Mouse (Mus musculus): ENCODE data around the gene Men1. TPM values are rescaled to one million over a fixed set of nuclear protein-coding genes. Genes with fewer than 3 reads are reported as not detected.

Men1 gene
- polyA plus RNA-seq, 1 experiment = 35.5 TPM

GRCm38 (mm10) chr19:6335458-6335827 lies 664 bp downstream of the Men1 start:
- no peak for DNase-seq (ENCODE audit: low read depth, low spot score)
- under 1% methylated on average over 25 of the region's 25 CpGs for WGBS

- WGBS = 92% methylated on average over 10 of the region's 10 CpGs
- no peak for DNase-seq (ENCODE audit: low read depth, low spot score)
These were observed 2.1 kb downstream of the Men1 start for GRCm38 (mm10) chr19:6336920-6337319.

- DNase-seq (ENCODE audit: low read depth, low spot score) = no peak
- WGBS = 93% methylated on average over 7 of the region's 7 CpGs
These were observed 3.4 kb downstream of the Men1 start for GRCm38 (mm10) chr19:6338171-6338570.

- DNase-seq (ENCODE audit: low read depth, low spot score) = no peak
- 93% methylated on average over 11 of the region's 11 CpGs for WGBS
These were observed 3.9 kb downstream of the Men1 start for GRCm38 (mm10) chr19:6338716-6339115.

- 96% methylated on average over 6 of the region's 6 CpGs for WGBS
- no peak for DNase-seq (ENCODE audit: low read depth, low spot score)
These were observed 4.4 kb downstream of the Men1 start for GRCm38 (mm10) chr19:6339191-6339590.

GRCm38 (mm10) chr19:6339890-6340504 lies 5.2 kb downstream of the Men1 start:
- DNase-seq (ENCODE audit: low read depth, low spot score) = no peak
- 64% methylated on average over 15 of the region's 15 CpGs for WGBS

- WGBS = 3% methylated on average over 66 of the region's 72 CpGs
These were observed 6.0 kb downstream of the Men1 start, which contains the start of gene Map4k2 for GRCm38 (mm10) chr19:6340524-6341452. TSS of gene Map4k2 (plus strand) at chr19:6341135.

GRCm38 (mm10) chr19:6341453-6342077 lies 6.8 kb downstream of the Men1 start:
- WGBS = 6% methylated on average over 23 of the region's 23 CpGs
- no peak for DNase-seq (ENCODE audit: low read depth, low spot score)

More at GRCm38 (mm10) chr19:6340524-6341452, 6.0 kb downstream of the Men1 start, which contains the start of gene Map4k2:
- DNase-seq (ENCODE audit: low read depth, low spot score) = no peak

- WGBS = 78% methylated on average over 5 of the region's 5 CpGs
- DNase-seq (ENCODE audit: low read depth, low spot score) = no peak
These were observed 7.6 kb downstream of the Men1 start for GRCm38 (mm10) chr19:6342276-6342933.

GRCm38 (mm10) chr19:6343066-6343925 lies 8.5 kb downstream of the Men1 start:
- WGBS = 82% methylated on average over 19 of the region's 19 CpGs
- DNase-seq (ENCODE audit: low read depth, low spot score) = no peak

- WGBS = 88% methylated on average over 5 of the region's 5 CpGs
- DNase-seq (ENCODE audit: low read depth, low spot score) = no peak
These were observed 9.2 kb downstream of the Men1 start for GRCm38 (mm10) chr19:6343996-6344395.

GRCm38 (mm10) chr19:6346023-6346422 lies 11.2 kb downstream of the Men1 start:
- 92% methylated on average over 5 of the region's 5 CpGs for WGBS
- no peak for DNase-seq (ENCODE audit: low read depth, low spot score)

- WGBS = 88% methylated on average over 10 of the region's 10 CpGs
- DNase-seq (ENCODE audit: low read depth, low spot score) = no peak
These were observed 11.9 kb downstream of the Men1 start for GRCm38 (mm10) chr19:6346661-6347060.

- DNase-seq (ENCODE audit: low read depth, low spot score) = no peak
- 97% methylated on average over 4 of the region's 4 CpGs for WGBS
These were observed 12.8 kb downstream of the Men1 start for GRCm38 (mm10) chr19:6347615-6348014.

GRCm38 (mm10) chr19:6348717-6349116 lies 13.9 kb downstream of the Men1 start:
- no peak for DNase-seq (ENCODE audit: low read depth, low spot score)
- 81% methylated on average over 9 of the region's 9 CpGs for WGBS

GRCm38 (mm10) chr19:6349215-6349983 lies 14.6 kb downstream of the Men1 start:
- DNase-seq (ENCODE audit: low read depth, low spot score) = no peak
- 50% methylated on average over 14 of the region's 14 CpGs for WGBS

- 72% methylated on average over 14 of the region's 14 CpGs for WGBS
- DNase-seq (ENCODE audit: low read depth, low spot score) = no peak
These were observed 16.8 kb downstream of the Men1 start for GRCm38 (mm10) chr19:6351431-6352106.

GRCm38 (mm10) chr19:6352107-6352505 lies 17.3 kb downstream of the Men1 start:
- no peak for DNase-seq (ENCODE audit: low read depth, low spot score)
- 88% methylated on average over 2 of the region's 2 CpGs for WGBS

Data from large intestine, adult 2 months (tissue).